Mouse (Mus musculus) limb, embryonic 13.5 days (tissue): ENCODE measurements at regions not wholly inside any gene's neighbourhood (a gene's known extent, or its start where the extent isn't known, plus 50 kb on each side); places are given as distances from the start of the nearest gene placed in this dataset.

Experiments
- ATAC-seq: fragments of 200-750 bp; cut with Nextera tagmentation; 2 replicates; pipeline ENCODE4 v1.8.0; 2017; ENCODE audit warnings: low read depth, moderate number of reproducible peaks, moderate TSS enrichment; ENCODE audit not compliant: low FRiP score
- H3K27ac ChIP-seq: fragments of 300-500 bp; sonication (generic); 2 replicates; pipeline ENCODE4 v1.5.1; 2015; ENCODE audit warnings: inconsistent platforms, mild to moderate bottlenecking, moderate library complexity
- H3K27me3 ChIP-seq: fragments of 300-500 bp; sonication (generic); 2 replicates; pipeline ENCODE4 v1.6.1; 2015; ENCODE audit warnings: mild to moderate bottlenecking, inconsistent platforms
- H3K36me3 ChIP-seq: fragments of 300-500 bp; sonication (generic); 2 replicates; pipeline ENCODE4 v1.6.1; 2015; ENCODE audit warnings: inconsistent platforms, mild to moderate bottlenecking, moderate library complexity
- H3K4me1 ChIP-seq: fragments of 300-500 bp; sonication (generic); 2 replicates; pipeline ENCODE4 v1.6.1; 2015; ENCODE audit warnings: inconsistent platforms
- H3K4me2 ChIP-seq: fragments of 300-500 bp; sonication (generic); replicated peaks from 2 replicates; pipeline ENCODE4 v1.6.1; 2015; ENCODE audit warnings: inconsistent platforms, mild to moderate bottlenecking, moderate library complexity
- H3K4me3 ChIP-seq: fragments of 300-500 bp; sonication (generic); 2 replicates; pipeline ENCODE4 v1.5.1; 2015; ENCODE audit warnings: moderate library complexity, mild to moderate bottlenecking, inconsistent platforms
- H3K9ac ChIP-seq: fragments of 300-500 bp; sonication (generic); 2 replicates; pipeline ENCODE4 v1.6.1; 2015; ENCODE audit warnings: mild to moderate bottlenecking, inconsistent platforms
- H3K9me3 ChIP-seq: fragments of 300-500 bp; sonication (generic); 2 replicates; pipeline ENCODE4 v1.6.1; 2016; ENCODE audit warnings: inconsistent platforms
- WGBS: fragments of 180-500 bp; shearing (Covaris S2); methylation state at CpG from one replicate; pipeline ENCODE4 v1.1.7; 2015; 5-methylcytosine and 5-hydroxymethylcytosine counted together

DNA sequence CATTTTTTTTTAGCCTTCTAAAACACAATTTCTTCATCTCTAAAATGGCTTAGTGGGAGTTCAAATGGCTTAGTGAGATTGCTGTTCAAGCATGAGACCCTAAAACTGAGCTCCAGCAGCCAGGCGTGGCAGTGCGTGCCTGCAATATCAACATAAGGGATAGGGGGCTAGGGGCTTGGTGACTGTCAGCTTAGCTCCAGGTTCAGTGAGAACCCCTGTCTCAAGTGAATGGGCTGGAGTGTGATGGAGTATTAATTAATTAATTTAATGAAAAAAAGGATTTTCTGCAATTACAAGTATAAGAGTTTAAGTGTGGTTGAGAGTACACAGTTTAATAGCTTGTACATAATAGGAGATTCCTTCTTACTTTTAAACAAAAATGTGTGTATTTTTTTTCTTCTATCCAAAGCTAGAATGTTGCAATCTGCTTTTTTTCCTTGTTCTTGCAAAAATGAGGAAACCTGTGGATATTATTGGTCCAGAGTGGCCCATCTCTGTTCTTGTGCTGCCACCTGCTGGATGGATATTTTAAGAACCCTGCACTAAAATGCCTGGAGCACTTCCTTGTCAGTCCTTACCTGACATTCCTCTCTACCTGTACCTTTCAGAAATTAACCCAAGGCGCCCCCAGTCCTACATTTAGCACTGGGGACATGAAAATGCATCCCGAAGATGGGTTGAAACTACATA, 54.0 kb upstream of the Usp47 start:
- no peaks in the 10 kb centered on the region for H3K9me3 ChIP-seq
- H3K9ac ChIP-seq, result no peak overlapping the region
- H3K4me2 ChIP-seq, result no peak overlapping the region
- peaks cover 4% of the 10 kb centered on the region; the same call in 1 of the 2 replicates for H3K27me3 ChIP-seq
- H3K36me3 ChIP-seq, result no peaks in the 10 kb centered on the region
- peak; percentile 51; the same call in 1 of the 2 replicates for ATAC-seq
- H3K4me3 ChIP-seq, result no peak overlapping the region
- WGBS, result 54% methylated on average over 4 of the region's 4 CpGs
- H3K4me1 ChIP-seq, result no peaks in the 10 kb centered on the region
- no peak overlapping the region for H3K27ac ChIP-seq

DNA sequence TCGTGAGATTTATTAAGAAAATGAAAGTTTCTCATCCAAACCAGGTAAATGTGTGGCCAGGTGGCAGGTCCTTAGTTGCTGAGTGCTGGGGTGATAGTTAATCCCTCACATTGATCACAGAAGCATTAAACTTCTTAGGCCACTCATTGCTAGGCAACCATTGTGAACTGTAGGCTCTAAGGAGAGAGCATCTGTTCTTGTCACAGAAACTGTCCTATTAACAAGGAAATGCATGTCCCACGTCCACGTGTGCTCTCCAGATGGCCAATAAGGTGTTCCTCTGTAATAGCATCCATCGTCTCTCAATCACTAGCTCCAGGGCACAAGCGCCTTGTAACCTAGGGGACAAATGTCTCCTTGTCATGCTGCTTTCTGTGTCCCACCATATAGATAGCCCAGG, 55.0 kb upstream of the Usp47 start:
- peaks cover 4% of the 10 kb centered on the region; the same call in 1 of the 2 replicates for H3K27me3 ChIP-seq
- no peaks in the 10 kb centered on the region for H3K4me1 ChIP-seq
- H3K4me2 ChIP-seq, result no peak overlapping the region
- no peaks in the 10 kb centered on the region for H3K9me3 ChIP-seq
- H3K36me3 ChIP-seq, result no peaks in the 10 kb centered on the region
- no peak for ATAC-seq
- H3K4me3 ChIP-seq, result no peak overlapping the region
- WGBS, result 48% methylated on average over 5 of the region's 5 CpGs
- no peak overlapping the region for H3K9ac ChIP-seq
- no peak overlapping the region for H3K27ac ChIP-seq

DNA sequence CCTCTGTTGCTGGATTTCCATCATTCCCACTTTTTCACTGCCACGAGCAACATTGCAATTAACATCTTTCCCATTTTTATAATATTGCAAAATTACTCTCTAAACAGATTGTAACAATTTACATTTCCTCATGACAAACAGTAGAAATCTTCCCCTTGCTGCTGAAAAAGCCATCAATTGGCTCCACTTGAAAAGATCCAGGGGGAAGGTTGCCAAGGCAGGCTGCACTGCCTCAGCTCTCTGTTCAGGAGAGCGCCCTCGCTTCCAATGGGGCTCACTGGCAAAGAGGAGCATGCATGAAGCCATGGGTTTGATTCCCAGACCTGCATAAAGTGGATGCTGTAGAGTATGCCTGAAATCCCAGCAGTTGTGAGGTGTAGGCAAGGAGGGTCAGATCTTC, 56.6 kb upstream of the Usp47 start:
- WGBS, result 72% methylated on average over 3 of the region's 3 CpGs
- no peak for ATAC-seq
- Histone ChIP-seq H3K27me3 (peaks cover 4% of the 10 kb centered on the region; the same call in 1 of the 2 replicates), H3K27ac (no peak overlapping the region), H3K4me3 (no peak overlapping the region), H3K9ac (no peak overlapping the region), H3K4me1 (no peaks in the 10 kb centered on the region), H3K9me3 (no peaks in the 10 kb centered on the region), H3K4me2 (no peak overlapping the region), H3K36me3 (no peaks in the 10 kb centered on the region)

DNA sequence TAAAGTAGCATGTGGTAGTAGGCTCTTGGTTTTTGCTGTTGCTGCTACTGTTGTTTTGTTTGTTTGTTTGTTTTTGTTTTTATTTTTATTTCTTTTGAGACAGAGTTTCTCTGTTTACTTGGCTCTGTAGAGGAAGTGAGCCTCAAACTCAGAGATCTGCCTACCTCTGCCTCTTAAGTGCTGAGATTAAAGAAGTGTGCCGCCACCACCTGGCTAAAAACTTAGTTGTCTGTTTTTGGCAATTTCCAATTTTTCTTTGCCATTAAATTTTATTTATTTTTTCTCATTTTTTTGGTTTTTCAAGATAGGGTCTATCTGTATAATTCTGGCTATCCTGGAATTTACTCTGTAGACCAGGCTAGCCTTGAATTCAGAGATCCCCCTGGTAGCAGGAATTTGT, 59.3 kb upstream of the Usp47 start:
- ATAC-seq, result no peak
- H3K4me3 ChIP-seq, result no peak overlapping the region
- 70% methylated on average over 1 of the region's 1 CpGs for WGBS
- no peak overlapping the region for H3K27ac ChIP-seq
- peaks cover 4% of the 10 kb centered on the region; the same call in 1 of the 2 replicates for H3K27me3 ChIP-seq
- H3K4me1 ChIP-seq, result no peaks in the 10 kb centered on the region
- H3K9me3 ChIP-seq, result no peaks in the 10 kb centered on the region
- no peak overlapping the region for H3K9ac ChIP-seq
- no peaks in the 10 kb centered on the region for H3K36me3 ChIP-seq
- no peak overlapping the region for H3K4me2 ChIP-seq

DNA sequence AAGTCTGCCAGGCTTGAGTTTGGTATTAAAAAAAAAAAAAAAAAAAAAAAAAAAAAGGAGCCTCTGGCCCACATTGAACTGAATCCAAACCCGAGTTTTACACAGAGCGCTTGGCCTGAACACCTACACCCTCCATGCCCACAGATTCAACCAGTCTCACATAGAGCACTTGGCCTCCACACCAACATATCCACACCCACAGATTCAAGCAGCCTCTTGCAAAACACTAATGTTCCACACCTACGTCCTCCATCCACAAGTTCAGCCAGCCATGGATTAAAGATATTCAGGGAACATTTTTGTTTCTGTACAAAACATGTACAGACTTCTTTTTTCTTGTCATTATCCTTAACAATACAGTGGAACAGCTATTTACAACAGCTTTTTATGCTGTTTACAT, 63.3 kb upstream of the Usp47 start:
- H3K27ac ChIP-seq, result no peak overlapping the region
- no peaks in the 10 kb centered on the region for H3K36me3 ChIP-seq
- no peaks in the 10 kb centered on the region for H3K27me3 ChIP-seq
- no peaks in the 10 kb centered on the region for H3K9me3 ChIP-seq
- no peak overlapping the region for H3K4me3 ChIP-seq
- H3K9ac ChIP-seq, result no peak overlapping the region
- no peak for ATAC-seq
- no peak overlapping the region for H3K4me2 ChIP-seq
- WGBS, result 87% methylated on average over 3 of the region's 3 CpGs
- H3K4me1 ChIP-seq, result no peaks in the 10 kb centered on the region

DNA sequence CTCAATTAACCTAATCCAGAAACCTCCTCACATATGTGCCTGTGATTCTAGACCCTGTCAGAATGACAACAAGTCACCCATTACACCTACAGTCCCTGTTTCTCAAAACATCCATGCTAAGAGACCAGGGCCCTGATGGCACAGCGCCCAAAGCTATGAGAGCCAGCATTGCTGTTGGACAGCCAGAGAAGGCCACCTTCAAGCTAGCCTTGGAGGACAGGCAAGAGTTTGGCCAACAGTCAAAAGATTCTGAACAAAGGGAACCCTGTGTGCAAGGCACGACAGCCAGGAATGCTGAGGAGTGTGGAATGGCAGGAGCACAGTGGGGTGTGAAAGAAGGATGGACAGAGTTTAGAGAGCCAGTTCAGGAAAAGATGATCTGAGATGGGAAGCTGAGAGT, 66.6 kb upstream of the Usp47 start:
- no peak overlapping the region for H3K4me2 ChIP-seq
- H3K36me3 ChIP-seq, result no peaks in the 10 kb centered on the region
- H3K4me1 ChIP-seq, result no peaks in the 10 kb centered on the region
- H3K27me3 ChIP-seq, result no peaks in the 10 kb centered on the region
- no peak for ATAC-seq
- no peak overlapping the region for H3K4me3 ChIP-seq
- H3K27ac ChIP-seq, result no peak overlapping the region
- H3K9ac ChIP-seq, result no peak overlapping the region
- H3K9me3 ChIP-seq, result no peaks in the 10 kb centered on the region
- 82% methylated on average over 2 of the region's 2 CpGs for whole genome bisulfite sequencing

DNA sequence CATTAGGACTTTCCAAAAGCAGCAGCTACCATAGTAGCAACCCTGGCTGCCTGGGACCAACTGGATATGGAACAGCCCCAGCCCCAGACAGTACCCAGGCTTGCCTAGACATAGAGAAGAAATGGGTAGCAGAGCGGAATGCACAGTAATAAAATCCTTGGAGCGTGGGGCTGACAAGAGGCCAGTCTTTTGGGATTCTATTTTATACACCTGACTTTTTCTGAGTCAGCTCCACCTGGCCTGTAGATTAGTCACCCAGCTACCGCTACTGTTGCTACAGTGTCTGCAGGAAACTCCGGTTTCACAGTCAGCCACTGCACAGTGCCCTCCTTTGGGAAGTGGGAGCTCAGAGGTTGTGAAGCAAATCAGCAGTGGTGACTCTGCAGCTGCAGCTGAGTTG, 83.7 kb upstream of the Usp47 start:
- no peak for ATAC-seq
- no peak overlapping the region for H3K4me2 ChIP-seq
- no peak overlapping the region for H3K27ac ChIP-seq
- H3K27me3 ChIP-seq, result 0 out of 2 replicates have a peak, but pooled peaks cover 4% of the 10 kb centered on the region
- H3K4me1 ChIP-seq, result 0 out of 2 replicates have a peak, but pooled peaks cover 2% of the 10 kb centered on the region
- H3K36me3 ChIP-seq, result no peaks in the 10 kb centered on the region
- 0 out of 2 replicates have a peak, but pooled peaks cover 3% of the 10 kb centered on the region for H3K9me3 ChIP-seq
- WGBS, result 52% methylated on average over 4 of the region's 4 CpGs
- no peak overlapping the region for H3K9ac ChIP-seq
- H3K4me3 ChIP-seq, result no peak overlapping the region

DNA sequence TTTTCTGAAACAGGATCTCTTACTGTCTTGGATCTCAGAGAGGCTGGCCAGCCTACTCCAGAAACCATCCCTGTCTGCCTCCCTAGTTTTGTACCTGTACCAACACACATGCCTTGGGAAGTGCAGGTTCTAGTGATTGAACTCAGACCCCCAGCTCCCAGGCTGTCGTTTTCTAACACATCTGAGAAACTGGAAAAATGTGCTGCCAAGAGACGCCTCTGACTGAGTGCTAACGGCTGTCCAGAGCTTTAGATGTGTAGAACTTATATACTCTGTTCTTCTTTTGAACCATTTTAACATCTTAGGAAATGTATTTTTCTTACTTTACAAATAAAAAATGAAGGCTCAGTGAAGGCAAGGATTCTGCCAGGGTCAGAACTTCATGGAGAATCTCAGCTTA, 85.8 kb upstream of the Usp47 start:
- 0 out of 2 replicates have a peak, but pooled peaks cover 1% of the 10 kb centered on the region for H3K27me3 ChIP-seq
- H3K27ac ChIP-seq, result no peak overlapping the region
- 0 out of 2 replicates have a peak, but pooled peaks cover 3% of the 10 kb centered on the region for H3K9me3 ChIP-seq
- whole genome bisulfite sequencing, result 60% methylated on average over 3 of the region's 3 CpGs
- H3K4me1 ChIP-seq, result 0 out of 2 replicates have a peak, but pooled peaks cover 2% of the 10 kb centered on the region
- H3K4me2 ChIP-seq, result no peak overlapping the region
- no peaks in the 10 kb centered on the region for H3K36me3 ChIP-seq
- H3K4me3 ChIP-seq, result no peak overlapping the region
- ATAC-seq, result no peak
- no peak overlapping the region for H3K9ac ChIP-seq

DNA sequence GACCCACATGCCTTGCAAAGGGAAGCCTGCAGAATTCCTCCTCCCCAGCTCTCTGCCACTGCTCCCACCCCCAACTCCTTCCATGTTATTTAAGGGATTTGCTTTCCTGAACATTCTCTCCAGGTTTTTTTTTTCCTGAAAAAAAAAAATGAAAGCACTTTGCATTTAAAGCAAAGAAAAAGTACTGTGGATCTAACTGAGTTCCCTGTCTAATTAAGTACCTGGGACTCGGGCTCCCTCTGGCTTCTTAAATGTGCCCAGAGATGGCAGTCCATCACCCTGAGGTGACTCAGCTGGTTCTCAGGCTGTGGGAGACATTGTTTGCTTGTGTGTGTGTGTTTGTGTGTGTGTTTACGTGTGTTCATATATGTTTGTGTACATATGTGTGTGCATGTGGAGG, 86.2 kb upstream of the Usp47 start:
- WGBS, result 80% methylated on average over 2 of the region's 2 CpGs
- H3K4me3 ChIP-seq, result no peak overlapping the region
- ATAC-seq, result no peak
- 0 out of 2 replicates have a peak, but pooled peaks cover 2% of the 10 kb centered on the region for H3K4me1 ChIP-seq
- H3K27ac ChIP-seq, result no peak overlapping the region
- no peaks in the 10 kb centered on the region for H3K36me3 ChIP-seq
- H3K27me3 ChIP-seq, result no peaks in the 10 kb centered on the region
- 0 out of 2 replicates have a peak, but pooled peaks cover 3% of the 10 kb centered on the region for H3K9me3 ChIP-seq
- H3K9ac ChIP-seq, result no peak overlapping the region
- H3K4me2 ChIP-seq, result no peak overlapping the region

DNA sequence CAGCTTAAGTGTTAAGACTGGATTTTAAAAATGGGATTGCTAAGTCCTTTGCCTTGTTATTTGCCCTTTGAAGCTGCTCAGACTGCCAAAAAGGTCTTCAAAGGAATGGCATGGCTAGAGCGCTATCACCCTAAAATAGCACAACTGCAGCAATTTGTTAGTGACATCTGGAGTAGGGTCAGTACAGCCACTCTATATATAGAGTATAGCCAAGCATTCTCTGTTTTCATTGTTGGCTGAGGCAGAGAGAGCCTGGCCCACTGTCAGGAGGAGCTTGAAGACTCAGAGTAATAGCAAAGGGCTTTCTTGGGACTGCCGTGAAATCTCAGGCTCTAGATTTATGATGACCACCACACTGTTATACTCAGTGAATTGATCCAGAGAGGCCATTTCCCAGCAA, 90.6 kb upstream of the Usp47 start:
- WGBS, result 71% methylated on average over 2 of the region's 2 CpGs
- Histone ChIP-seq H3K9me3 (0 out of 2 replicates have a peak, but pooled peaks cover 3% of the 10 kb centered on the region), H3K36me3 (no peaks in the 10 kb centered on the region), H3K4me3 (no peak overlapping the region), H3K27ac (no peak overlapping the region), H3K4me1 (no peaks in the 10 kb centered on the region), H3K27me3 (no peaks in the 10 kb centered on the region), H3K4me2 (no peak overlapping the region), H3K9ac (no peak overlapping the region)
- no peak for ATAC-seq

DNA sequence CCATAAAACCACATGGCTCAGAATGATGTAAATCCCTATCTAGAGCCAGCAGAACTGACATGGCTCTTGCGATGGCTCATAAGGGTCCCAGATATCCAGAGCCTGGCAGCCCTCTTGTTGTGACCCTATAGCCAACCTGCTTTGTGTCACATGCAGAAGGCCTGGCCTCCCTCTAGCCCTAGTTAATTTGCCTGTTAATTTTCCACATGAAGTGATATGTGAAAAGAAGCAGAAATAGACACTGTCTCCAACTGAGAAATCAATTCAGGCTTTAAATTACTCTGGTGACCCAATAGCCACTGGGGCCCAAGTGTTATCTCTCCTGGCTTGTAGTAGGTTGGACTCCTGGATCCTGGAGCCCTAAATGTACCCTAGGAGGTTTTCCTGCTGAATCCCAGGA, 103.3 kb upstream of the Usp47 start:
- no peak overlapping the region for H3K4me2 ChIP-seq
- ATAC-seq, result no peak
- WGBS, result 86% methylated on average over 1 of the region's 1 CpGs
- H3K36me3 ChIP-seq, result no peaks in the 10 kb centered on the region
- no peaks in the 10 kb centered on the region for H3K9me3 ChIP-seq
- H3K27me3 ChIP-seq, result no peaks in the 10 kb centered on the region
- H3K27ac ChIP-seq, result no peak overlapping the region
- H3K4me1 ChIP-seq, result no peaks in the 10 kb centered on the region
- H3K4me3 ChIP-seq, result no peak overlapping the region
- H3K9ac ChIP-seq, result no peak overlapping the region

DNA sequence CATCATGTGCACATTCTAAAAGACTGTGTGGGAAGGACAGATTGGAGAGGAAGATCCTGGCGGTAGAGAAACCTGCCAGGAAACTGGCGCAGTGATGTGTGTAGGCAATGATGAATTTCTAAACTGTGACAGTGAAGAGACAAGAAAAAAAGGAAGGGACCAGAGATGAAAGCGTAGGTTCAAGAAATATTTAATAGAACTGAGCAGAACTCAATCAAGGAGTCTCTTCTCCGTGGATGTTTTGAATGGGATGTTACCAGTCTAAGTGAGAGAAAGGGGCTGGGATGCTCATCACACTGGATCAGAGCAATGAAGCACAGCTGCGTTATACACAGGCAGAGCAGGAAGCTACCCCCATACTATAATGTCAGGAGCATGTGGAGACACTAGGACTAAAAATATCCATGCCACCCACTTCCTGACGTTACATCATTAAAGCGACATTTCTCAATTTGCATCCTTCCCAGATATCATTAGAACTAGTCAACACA, 119.5 kb upstream of the Usp47 start:
- ATAC-seq, result no peak
- Histone ChIP-seq H3K4me1 (no peaks in the 10 kb centered on the region), H3K36me3 (no peaks in the 10 kb centered on the region), H3K4me2 (no peak overlapping the region), H3K9me3 (no peaks in the 10 kb centered on the region), H3K4me3 (no peak overlapping the region), H3K27ac (no peak overlapping the region), H3K9ac (no peak overlapping the region), H3K27me3 (no peaks in the 10 kb centered on the region)
- WGBS, result 81% methylated on average over 7 of the region's 7 CpGs

DNA sequence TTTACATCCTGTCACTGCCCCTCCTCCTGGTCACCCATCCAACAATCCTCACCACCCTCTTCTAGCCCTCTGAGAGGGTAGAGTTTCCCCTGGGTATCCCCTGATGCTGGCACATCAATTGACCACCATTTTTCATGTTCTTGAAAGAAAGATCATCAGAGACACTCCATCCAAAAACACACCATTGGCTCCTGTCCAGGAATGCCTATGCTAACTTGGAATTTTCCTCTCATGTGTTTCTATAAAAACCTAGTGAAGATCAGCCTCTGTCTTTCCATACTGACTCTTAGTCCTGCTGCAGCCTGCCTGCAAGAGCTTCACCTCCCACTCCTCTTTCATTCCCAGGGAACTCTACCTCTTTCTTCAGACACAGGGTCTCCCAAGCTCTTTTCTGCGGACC, 117.2 kb upstream of the Galnt18 start:
- no peak overlapping the region for H3K4me3 ChIP-seq
- WGBS, result 89% methylated on average over 1 of the region's 1 CpGs
- no peak for ATAC-seq
- H3K9ac ChIP-seq, result no peak overlapping the region
- H3K4me2 ChIP-seq, result no peak overlapping the region
- no peaks in the 10 kb centered on the region for H3K36me3 ChIP-seq
- no peaks in the 10 kb centered on the region for H3K27me3 ChIP-seq
- H3K9me3 ChIP-seq, result no peaks in the 10 kb centered on the region
- no peak overlapping the region for H3K27ac ChIP-seq
- 0 out of 2 replicates have a peak, but pooled peaks cover 3% of the 10 kb centered on the region for H3K4me1 ChIP-seq
